Mouse (Mus musculus): ENCODE results near the gene Abcc1. TPM values are rescaled to one million over a fixed set of nuclear protein-coding genes. Genes with fewer than 3 reads are reported as not detected.
A peak's percentile ranks its signal among the peaks of the same experiment; 100 is the strongest.

Gene Abcc1
- total RNA-seq, 2 experiments from 2014 or later = 19.0 to 19.3 TPM

DNA sequence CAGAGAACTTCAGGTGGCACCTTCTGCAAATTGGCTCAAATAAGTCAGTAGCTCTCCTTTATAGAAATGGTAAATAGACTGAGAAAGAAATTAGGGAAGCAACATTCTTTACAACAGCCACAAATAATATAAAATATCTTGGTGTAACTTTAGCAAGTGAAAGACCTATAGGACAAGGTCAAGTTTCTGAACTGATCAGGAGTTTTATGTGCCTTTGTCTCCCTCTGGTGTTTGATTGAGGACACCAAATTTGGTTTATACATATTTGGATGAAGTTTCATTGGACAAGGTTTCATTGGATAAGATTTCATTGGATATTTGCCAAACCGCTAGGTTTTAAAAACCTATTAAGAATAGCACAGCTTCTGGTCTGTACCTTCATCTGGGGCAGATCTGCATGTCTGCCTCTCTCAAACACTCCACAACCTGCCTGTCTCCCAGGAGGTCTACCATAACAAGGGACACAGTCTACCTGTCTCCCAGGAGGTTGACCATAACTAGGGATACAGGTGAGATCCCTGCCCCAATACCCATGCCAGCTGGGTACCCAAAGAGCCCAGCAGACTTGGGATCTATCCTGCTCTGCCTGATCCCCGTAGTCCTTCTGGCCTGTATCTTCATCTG lies 132.2 kb downstream of the Abcc1 start:
- peak in 1 of 2 experiments; percentile 24 for DNase-seq (ENCODE audit: low spot score in 2 of 2)

DNA sequence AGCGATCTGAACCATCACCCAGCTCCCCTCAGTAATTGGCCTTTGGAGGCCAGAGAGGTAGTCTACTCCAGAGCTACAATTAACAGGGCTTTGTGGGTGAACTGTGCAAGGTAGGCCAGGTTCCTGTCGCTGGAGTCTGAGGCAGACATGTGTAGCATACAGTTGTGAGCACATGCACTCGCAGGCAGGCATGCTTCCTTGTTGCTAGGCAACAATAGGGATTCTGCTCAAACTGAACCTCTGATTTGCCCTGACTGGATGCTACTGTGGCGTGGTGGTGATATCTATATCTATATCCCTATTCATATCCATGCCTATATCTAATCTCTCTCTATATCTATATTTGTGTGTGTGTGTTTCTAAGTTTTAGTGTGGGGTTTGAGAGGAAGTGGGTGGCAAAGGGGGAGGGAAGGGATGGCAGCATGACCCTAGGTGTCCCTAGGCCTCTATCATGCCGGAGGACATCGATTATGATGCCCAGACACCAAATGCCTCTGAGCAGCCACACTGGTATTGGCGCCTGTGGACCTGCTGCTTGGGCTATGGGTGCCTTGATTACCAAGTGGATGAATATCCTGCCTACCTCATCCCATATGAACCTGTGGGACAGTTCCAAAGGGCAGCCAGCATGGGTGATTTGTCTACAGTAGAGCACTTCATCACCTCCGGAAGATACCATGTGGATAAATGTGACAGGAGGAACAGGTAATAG lies 140.4 kb downstream of the Abcc1 start:
- no peak for DNase-seq (ENCODE audit: low spot score in 2 of 2)

DNA sequence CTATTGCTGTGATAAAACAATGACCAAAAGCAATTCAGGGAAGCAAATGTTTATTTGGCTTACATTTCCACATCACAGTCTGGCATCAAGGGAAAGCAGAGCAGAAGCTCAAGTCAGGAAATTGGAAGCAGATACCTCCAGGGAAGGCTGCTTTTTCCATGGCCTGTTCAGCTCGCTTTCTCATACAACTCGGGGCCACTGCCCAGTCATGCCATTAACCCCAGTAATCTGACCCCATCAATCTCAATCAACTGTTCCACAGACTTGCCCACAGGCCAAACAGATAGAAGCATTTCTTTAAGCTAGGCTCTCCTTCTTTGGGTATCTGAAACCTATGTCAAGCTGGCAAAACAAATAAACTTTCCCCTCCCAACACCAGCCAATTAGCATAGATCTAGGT lies 145.1 kb downstream of the Abcc1 start:
- no peak for DNase-seq (ENCODE audit: low spot score in 2 of 2)

Other genes with a start within 250 kb of the Abcc1 start
- gene Nde1, start 198.3 kb upstream of the Abcc1 start, total RNA-seq (2021) = 10 to 100 TPM; 30.8 to 40.1 TPM
- gene Marf1, start 198.2 kb upstream of the Abcc1 start, total RNA-seq (2021) = 10 to 100 TPM; 58.0 to 62.1 TPM
- 1 to 10 TPM; 4.5 to 5.4 TPM for gene Myh11, start 70.2 kb upstream of the Abcc1 start, total RNA-seq (2021)
- 10 to 100 TPM; 48.3 to 54.1 TPM for gene Fopnl, start 44.2 kb upstream of the Abcc1 start, total RNA-seq (2021)
- not detected for gene A630010A05Rik, start 200.8 kb downstream of the Abcc1 start, total RNA-seq (2021)